Mouse (Mus musculus) right cerebral cortex, postnatal 10 days (tissue): ENCODE data around the gene Leng8.

ENCODE experiments used
- DNase-seq, 2 experiments: peaks; one replicate each; pipeline ENCODE4 v3.0.0; 2021; ENCODE audit warnings: low spot score in 2 of 2

Leng8 gene

GRCm38 (mm10) chr7:4126992-4127785 is 9.7 kb upstream of the Leng8 start:
- DNase-seq: peak in 1 of 2 experiments; percentile 36

DNA sequence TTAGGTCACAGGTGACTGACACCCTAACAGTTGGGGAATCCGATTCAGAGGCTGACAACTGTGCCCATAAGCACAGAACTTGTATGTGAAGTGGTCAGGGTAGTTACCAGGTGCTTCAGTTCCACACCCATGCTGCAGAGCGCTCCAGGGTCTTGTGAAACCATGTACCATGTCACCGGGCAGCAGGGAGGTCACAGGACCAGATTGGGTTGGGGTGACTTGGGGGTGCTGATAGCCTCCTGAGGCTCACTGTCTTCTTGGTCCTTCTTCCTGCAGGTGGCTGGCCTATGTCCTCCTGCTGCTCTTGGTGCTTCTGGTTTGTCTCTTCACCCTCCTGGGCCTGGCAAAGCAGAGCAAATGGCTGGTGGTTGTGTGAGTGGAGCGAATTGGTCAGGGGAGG is 8.9 kb upstream of the Leng8 start:
- peak in 1 of 2 experiments; percentile 18 for DNase-seq

DNA sequence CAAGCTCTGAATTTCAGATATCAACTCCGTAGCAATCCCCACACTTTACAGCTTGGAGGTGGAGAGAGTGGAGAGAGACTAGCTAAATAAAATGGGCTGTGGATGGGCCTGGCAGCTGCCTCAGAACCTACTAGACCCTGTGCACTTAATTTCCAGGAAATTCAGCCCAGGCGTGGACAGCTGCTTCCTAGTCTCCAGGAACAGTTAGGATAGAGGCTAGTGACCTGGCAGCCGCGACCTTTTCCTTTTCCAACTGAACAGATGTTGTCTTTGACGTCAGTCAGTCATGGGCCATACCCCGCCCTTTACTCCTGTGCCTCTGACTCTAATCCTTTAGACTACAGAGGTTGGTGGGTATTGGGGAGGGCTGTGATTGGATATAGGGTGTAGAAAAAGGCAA is 8.0 kb upstream of the Leng8 start:
- peak in 1 of 2 experiments; percentile 31 for DNase-seq

DNA sequence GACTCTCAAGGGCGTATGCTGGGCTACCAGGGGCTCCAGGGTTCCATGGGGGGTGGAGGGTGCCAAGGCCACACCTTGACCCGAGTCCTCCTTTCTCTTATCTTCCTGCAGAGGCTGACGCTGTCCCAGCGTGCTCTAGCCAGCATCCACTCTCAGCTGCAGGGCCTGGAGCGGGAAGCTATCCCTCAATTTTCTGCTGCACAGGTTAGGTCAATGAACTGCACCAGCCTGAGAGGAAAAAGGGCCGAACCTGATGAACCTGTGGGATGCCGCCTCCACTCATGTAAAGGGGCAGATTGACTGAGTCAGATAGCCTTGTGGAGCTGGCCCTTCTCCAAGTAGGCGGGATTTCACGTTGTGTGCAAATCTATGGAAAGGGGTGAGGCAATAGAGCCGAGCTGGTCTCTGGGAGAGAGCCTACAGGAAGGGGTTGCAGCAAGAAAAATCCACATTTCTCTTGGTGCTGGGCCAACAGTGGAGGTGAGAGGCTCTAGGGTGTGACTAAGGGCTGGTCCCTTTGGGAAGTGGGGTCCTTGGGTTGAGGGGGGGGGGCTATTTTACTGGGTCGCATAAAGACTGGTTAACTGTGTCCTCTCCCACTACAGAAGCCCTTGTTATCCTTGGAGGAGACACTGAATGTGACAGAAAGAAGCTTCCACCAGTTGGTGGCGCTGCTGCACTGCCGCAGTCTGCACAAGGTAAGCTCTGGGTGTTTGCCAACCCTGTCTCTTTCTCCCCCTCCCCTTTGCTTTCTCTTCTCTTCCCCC is 6.0 kb upstream of the Leng8 start:
- peak; percentile 87 to 89 for DNase-seq

GRCm38 (mm10) chr7:4131964-4132363 is 4.9 kb upstream of the Leng8 start:
- no peak for DNase-seq

GRCm38 (mm10) chr7:4132581-4132980 is 4.3 kb upstream of the Leng8 start:
- DNase-seq: peak; percentile 55 to 69

GRCm38 (mm10) chr7:4132998-4133397 is 3.8 kb upstream of the Leng8 start:
- no peak for DNase-seq

GRCm38 (mm10) chr7:4134911-4135310 is 1.9 kb upstream of the Leng8 start:
- DNase-seq: peak in 1 of 2 experiments; percentile 18

GRCm38 (mm10) chr7:4136404-4136770 is 452 bp upstream of the Leng8 start:
- DNase-seq: no peak

GRCm38 (mm10) chr7:4137746-4138145 is 907 bp downstream of the Leng8 start:
- DNase-seq: peak; percentile 19 to 41

GRCm38 (mm10) chr7:4138181-4138580 is 1.3 kb downstream of the Leng8 start:
- no peak for DNase-seq

DNA sequence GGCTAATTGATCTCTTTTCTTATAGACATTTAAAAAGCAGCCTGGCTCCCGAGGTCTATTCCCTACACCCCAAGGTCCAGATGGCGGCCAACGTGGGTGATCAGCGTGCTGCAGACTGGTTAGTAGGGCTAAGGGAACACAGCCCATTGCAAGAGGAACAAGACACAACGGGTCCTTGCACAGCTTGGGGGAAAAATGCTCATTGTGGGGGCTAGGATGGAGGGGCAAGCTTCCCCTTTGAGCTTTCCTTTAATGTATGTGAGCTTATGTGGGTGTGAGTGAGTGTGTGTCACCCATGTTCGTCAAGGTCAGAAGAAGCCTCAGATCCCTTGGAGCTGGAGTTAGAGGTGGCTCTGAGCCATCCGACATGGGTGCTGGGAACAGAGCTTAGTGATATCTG is 1.8 kb downstream of the Leng8 start:
- peak in 1 of 2 experiments; percentile 33 for DNase-seq

DNA sequence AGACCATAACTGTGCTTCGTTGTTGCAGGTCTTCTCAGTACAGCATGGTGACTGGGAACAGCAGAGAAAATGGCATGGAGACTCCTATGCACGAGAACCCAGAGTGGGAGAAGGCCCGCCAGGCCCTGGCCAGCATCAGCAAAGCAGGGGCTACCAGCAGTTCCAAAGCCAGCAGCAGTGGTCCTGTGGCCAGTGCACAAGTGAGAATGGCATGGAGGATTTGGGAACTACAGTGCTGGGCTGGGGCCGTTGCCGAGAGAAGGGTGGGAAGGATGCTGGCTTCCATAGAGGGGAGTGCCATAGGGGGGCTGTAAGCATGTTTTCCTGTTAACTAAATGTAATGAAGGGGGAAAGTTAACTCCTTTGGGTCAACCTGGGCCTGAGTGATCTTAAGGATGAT is 2.6 kb downstream of the Leng8 start:
- DNase-seq: peak in 1 of 2 experiments; percentile 28

DNA sequence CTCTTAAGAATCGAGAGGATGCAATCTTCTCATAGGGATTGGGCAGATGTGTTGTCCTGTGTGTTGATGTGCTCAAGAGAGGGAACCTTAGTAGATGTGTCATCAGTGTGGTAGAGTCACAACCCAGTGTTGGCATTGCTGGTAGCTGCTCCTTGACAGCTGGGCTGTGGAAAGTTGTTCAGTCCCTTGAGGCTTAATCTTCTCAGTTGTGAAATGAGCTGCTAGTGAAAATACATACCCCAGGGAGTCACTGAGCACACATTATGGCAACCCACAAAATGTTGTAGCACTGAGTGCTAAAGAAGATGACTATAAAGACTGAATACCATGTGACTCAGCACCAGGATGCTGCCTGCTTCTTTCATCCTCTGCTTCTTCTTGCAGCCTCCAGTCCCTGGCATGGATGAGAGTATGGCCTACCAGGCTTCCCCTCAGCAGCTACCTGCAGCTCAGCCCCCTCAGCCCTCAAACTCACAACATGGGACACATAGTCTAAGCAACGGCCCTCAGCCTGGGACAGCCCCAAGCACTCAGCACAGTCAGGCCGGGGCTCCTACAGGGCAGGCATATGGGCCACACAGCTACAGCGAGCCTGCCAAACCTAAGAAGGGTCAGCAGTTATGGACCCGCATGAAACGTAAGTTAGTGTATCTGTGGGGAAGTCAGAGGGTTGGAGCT is 4.9 kb downstream of the Leng8 start:
- peak; percentile 7 to 29 for DNase-seq

- DNase-seq: peak in 1 of 2 experiments; percentile 29
These were observed 6.1 kb downstream of the Leng8 start for GRCm38 (mm10) chr7:4142796-4143445.

DNA sequence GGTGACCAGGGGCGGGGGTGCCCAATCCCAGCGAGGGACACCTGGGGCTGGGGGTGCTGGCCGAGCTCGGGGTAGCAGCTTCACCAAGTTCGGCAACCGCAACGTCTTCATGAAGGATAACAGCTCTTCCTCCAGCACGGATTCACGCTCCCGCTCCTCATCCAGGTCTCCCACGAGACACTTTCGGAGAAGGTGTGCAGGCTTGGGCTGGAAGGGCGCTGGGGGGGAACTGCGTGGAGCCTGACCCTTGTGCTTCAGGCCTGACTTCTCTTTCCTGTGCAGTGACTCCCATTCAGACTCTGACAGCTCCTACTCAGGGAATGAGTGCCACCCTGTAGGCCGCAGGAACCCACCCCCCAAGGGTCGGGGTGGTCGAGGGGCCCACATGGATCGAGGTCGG is 6.7 kb downstream of the Leng8 start:
- peak in 1 of 2 experiments; percentile 26 for DNase-seq

GRCm38 (mm10) chr7:4144046-4144445 is 7.2 kb downstream of the Leng8 start:
- DNase-seq: peak in 1 of 2 experiments; percentile 32

- DNase-seq: peak in 1 of 2 experiments; percentile 31
These were observed 8.1 kb downstream of the Leng8 start for GRCm38 (mm10) chr7:4144766-4145551.

DNA sequence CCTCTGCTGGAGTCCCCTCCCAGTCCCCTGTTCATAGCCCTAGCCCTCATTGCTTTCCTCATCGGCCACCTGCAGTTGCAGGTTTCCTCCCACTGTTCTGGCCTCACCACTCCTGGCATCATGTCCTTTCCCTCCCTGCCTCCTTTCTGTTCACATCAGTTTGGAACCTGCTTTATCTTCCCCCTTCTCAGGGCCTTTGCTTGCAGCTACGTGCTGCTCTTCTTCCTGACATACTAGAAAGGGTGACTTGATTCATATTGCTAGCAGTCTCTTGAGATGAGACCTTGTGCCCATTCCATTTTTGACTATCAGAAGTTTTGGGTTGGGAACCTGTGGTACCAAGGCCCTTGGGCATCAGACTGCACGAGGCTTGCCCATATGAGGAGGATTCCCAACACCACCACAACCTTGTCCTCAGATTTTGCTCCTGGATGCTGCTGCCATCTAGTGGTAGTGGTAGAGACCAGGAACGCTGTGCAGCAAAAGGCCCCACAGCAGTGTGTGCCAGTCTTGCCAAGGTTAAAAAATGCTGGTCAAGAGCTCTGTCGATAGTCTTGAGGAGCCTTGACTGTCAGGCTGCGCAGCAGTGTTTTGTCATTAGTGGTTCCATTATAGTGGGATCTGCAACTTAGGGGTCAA is 8.8 kb downstream of the Leng8 start:
- DNase-seq: peak; percentile 65 to 70
